Mouse (Mus musculus) heart, postnatal 36 days (tissue): Measurements from ENCODE around the gene Mpdu1. TPM values are rescaled to one million over a fixed set of nuclear protein-coding genes. Genes with fewer than 3 reads are reported as not detected.
"Not testable (repeated sequence)": the region's sequence is repeated elsewhere in the genome, so short reads cannot be mapped to it uniquely, and the experiment has no call there.

Source experiments
- DNase-seq, 2 experiments: peaks; one replicate each; pipeline ENCODE4 v3.0.0; 2021 to 2022
- intact Hi-C: fragments of 180-260 bp; cut with DNase I; formaldehyde crosslinking; loops from one replicate; pipeline ENCODE4 v1.15.1; 2025
- microRNA-seq, 2 experiments: library from miRNA; unstranded; fragments of <30 nt; microRNA quantifications; one replicate each; pipeline ENCODE4 v1.2.0; 2021; ENCODE audit warnings: borderline number of aligned reads in 2 of 2
- total RNA-seq, 2 experiments: library from RNA; stranded (reverse); gene quantifications; 2 replicates each; pipeline ENCODE4 v1.2.3; 2021

Gene Mpdu1
- total RNA-seq, 2 experiments from 2014 or later: 14.9 to 16.2 TPM

GRCm38 (mm10) chr11:69628286-69628685 is 34.2 kb downstream of the Mpdu1 start:
- intact Hi-C loops: loop anchor here (1.0 kb wide), 1 partner anchor 29 kb away; no protein-coding TSS in a partner anchor
- DNase-seq: peak; percentile 73 to 82

- DNase-seq, intact Hi-C loops: not testable (repeated sequence)
These were observed 38.1 kb downstream of the Mpdu1 start for GRCm38 (mm10) chr11:69624339-69624738.

DNA sequence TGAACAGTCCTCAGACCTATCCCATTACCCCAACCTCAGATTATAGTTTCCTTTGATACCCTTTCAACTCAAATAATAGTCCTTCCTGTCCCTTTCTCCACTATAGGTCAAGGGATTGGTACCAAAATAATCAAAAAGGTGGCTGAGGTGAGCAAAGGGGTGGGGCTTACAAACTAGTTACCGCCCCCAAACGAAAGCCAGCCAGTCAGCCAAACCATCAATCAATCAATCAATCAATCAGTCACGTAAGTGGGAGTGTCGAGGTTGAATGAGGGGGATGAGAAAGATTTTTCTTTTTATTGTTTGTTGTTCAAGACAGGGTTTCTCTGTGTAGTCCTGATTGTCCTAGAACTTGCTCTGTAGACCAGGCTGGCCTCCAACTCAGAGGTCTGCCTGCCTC is 39.4 kb downstream of the Mpdu1 start:
- no peak for DNase-seq
- intact Hi-C loops: no loop called here

GRCm38 (mm10) chr11:69622406-69622805 is 40.0 kb downstream of the Mpdu1 start:
- DNase-seq: no peak

DNA sequence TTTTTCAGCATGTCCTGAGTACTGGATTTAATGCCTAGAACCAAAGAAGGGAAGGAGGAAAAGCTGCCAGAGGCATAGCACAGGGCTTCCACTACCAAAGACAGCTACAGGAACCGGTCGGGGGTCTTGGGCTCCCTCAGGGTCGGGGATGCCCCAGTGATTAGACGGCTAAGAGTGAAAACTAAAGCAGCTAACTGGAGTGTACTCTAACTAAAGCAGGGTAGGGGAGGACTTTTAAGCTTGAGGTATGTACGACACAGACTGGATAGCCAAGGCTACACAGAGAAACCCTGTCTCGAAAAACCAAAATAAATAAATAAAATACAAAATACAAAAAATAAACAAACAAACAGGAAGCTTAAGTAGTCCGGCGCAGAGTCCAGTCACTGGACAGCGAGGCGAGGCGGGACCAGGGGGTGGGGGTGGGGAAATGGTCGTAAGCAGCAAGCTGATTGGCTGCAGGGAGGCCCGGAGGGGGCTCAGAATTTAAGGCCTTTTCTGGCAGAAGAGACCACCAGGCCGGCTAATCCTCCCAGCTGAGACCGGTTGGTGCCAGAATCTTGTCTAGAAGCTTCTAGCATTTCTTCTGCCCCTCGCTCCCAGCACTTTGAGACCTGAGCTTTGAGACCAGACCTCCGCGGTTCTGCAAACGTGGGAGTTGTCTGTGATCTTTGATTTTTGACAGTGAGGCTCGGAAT is 40.7 kb downstream of the Mpdu1 start, which contains the start of gene Sat2:
Sat2 (plus strand) TSS at position 454 of the 698 bp plus-strand sequence.
- peak; percentile 60 to 79 for DNase-seq
- intact Hi-C loops: no loop called here

More at GRCm38 (mm10) chr11:69622406-69622805, 40.0 kb downstream of the Mpdu1 start:
- intact Hi-C loops: no loop called here

DNA sequence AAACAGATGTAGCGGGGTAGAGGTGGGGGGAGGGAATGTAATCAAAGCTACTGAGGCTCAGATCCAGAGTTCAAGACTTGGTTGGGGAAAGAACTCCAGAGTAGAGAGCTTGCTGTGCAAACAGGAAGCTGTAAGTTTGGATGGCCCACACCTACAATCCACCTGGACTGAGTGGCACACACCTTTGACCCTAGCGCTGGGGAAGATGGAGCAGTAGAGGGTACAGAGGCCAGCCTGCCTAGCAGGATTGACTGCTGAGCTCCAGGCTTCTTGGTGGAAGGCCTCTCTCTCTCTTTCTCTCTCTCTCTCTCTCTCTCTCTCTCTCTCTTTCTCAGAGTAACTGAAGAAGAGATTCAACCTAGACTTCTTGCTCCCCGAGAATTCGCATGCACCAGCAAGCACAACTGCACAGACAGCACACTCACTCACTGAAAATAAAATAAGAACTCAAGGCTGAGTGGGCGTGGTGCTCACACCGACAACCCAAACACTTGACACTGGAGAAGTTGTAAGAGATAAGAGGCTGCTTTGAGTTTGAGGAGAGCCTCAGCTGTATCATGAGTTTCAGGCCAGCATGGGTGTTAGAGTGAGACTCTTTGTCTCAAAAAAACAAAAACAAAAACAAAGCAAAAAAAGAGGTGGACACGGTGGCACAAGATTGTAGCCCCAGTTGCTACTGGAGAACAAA is 41.9 kb downstream of the Mpdu1 start:
- intact Hi-C loops: no loop called here
- no peak for DNase-seq

DNA sequence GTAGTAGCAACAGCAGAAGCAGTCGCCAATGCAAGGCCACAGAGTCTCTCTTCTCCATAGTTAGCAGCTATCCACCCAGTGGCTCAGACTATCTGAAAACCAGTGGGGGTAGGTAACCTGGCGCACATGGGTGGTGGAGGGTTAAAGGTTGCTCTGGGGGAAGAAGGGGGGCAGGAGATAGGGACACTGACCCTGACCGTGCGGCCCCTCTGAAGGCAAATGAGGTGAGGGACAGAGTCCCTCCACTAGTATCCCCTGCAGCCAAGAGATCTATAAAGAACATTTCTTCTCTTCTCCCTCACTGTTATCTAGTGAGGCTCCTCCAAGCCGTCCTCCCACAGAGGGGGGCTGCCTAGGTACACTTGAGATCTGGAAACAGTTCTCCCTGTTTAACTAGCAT is 44.6 kb downstream of the Mpdu1 start, which contains the start of gene Shbg:
Shbg (minus strand) TSS at position 101 of the 400 bp plus-strand sequence.
- intact Hi-C loops: no loop called here
- no peak for DNase-seq

DNA sequence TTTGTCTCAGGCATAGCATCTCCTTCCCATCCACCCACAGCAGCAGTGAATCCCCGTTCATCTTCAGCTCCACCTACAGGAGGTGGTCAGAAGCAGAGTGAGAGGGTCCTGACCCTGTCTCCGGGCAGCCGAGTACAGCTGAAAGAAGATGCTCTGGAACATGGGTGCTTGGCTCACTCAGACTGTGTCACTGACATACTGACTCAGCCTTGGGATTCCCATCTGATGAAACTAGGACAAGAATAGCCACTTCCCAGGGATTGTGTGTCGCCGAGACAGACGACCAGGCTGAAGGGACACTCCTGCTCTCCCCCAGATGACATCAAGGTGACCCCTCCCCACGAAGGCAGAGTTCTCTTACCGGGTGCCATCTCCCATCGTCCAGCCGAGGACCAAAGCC is 45.7 kb downstream of the Mpdu1 start:
- intact Hi-C loops: no loop called here
- DNase-seq: no peak

DNA sequence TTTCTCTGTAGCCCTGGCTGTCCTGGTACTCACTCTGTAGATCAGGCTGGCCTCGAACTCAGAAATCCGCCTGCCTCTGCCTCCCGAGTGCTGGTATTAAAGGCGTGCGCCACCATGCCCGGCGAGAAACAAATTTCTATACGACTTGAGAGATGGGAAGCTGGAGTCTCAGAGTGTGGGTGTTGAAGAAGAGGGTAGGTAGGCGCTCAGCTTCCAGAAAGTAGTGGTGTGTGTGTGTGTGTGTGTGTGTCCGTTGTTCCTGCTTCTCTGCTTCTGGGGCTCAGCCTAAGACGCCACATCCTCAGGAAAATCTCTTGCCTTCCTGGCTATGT is 48.2 kb downstream of the Mpdu1 start:
- intact Hi-C loops: loop anchor here (1.0 kb wide), 1 partner anchor 35 kb away; no protein-coding TSS in a partner anchor
- DNase-seq: not testable (repeated sequence)

GRCm38 (mm10) chr11:69613553-69614256 is 48.7 kb downstream of the Mpdu1 start:
- DNase-seq: peak; percentile 88 to 91
- intact Hi-C loops: loop anchor here (1.0 to 2.0 kb wide), 2 partner anchors 34 to 67 kb away; no protein-coding TSS in a partner anchor

DNA sequence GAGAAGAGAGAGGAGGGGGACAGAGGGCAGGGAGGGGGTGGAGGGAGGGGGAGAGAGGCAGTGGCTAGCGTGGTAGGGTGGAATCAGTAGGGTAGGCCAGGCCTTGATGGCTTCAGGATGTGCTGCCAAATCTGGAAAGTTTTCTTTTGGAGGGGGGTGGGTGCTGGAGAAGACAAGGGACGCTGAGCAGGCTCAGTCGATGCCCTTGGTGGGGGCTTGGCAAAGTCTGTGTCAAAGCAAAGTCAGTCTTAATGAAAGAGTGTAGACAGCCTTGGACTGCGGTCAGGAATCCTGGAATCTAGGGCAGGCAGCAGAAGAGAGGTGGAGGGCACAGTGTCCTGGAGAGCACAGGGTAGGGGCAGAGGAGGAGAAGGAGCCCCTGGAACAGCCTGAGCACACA is 51.5 kb downstream of the Mpdu1 start:
- intact Hi-C loops: no loop called here
- DNase-seq: no peak

DNA sequence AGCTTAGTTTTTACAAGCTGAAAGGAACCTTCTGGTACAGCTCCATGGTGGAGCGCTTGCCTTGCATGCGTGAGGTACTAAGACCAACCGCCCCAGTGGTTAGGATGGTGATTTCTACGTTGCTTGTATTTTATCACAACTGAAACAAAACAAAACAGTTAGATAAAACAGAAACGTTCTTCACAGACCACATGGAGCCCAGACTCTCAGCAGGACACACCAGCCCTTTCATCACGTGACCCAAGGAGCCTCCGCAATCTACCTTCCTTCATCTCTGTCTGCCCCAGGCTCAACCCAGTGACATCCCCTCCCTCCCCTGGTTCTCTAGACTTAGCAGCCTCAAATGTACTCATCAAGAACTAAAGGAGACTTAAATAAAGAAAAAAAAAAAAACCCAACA is 53.0 kb downstream of the Mpdu1 start:
- DNase-seq: no peak
- intact Hi-C loops: no loop called here

- no peak for DNase-seq
- intact Hi-C loops: no loop called here
These were observed 53.9 kb downstream of the Mpdu1 start for GRCm38 (mm10) chr11:69608525-69608924.

GRCm38 (mm10) chr11:69606832-69607231 is 55.6 kb downstream of the Mpdu1 start:
- intact Hi-C loops: no loop called here
- no peak for DNase-seq

Small RNA genes within 50 kb of the gene (microRNA-seq; reads per million reads assigned to microRNA genes)
- gene Mir1934 (6.5 to 7.4 reads per million in 2 experiments), gene Mir467f (0 reads per million in 2 experiments)

Other genes starting within 250 kb of the Mpdu1 start
- 10 to 100 TPM; 26.1 to 29.1 TPM for gene Kdm6b, start 249.0 kb downstream of the Mpdu1 start, total RNA-seq
- under 1 TPM; 0.33 to 0.57 TPM for gene Dnah2, start 113.5 kb downstream of the Mpdu1 start, total RNA-seq
- 10 to 100 TPM; 77.4 to 98.0 TPM for gene Efnb3, start 102.4 kb downstream of the Mpdu1 start, total RNA-seq
- 1 to 10 TPM; 5.1 to 6.3 TPM for gene Wrap53, start 82.4 kb downstream of the Mpdu1 start, total RNA-seq
- 10 to 100 TPM; 13.9 to 17.0 TPM for gene Trp53, start 82.3 kb downstream of the Mpdu1 start, total RNA-seq
- 10 to 100 TPM; 20.9 to 22.5 TPM for gene Atp1b2, start 56.7 kb downstream of the Mpdu1 start, total RNA-seq
- gene Shbg, start 44.7 kb downstream of the Mpdu1 start, total RNA-seq: not detected
- 1 to 10 TPM; 3.7 to 4.1 TPM for gene Sat2, start 40.6 kb downstream of the Mpdu1 start, total RNA-seq
- 10 to 100 TPM; 87.3 to 98.6 TPM for gene Fxr2, start 29.7 kb downstream of the Mpdu1 start, total RNA-seq
- not detected for gene Sox15, start 7.3 kb downstream of the Mpdu1 start, total RNA-seq
- 1 to 10 TPM; 8.7 to 9.1 TPM for gene Cd68, start 3.5 kb upstream of the Mpdu1 start, total RNA-seq
- 100 to 1,000 TPM; 188 to 222 TPM for gene Eif4a1, start 9.8 kb upstream of the Mpdu1 start, total RNA-seq
- gene Senp3, start 19.4 kb upstream of the Mpdu1 start, total RNA-seq: 10 to 100 TPM; 30.4 to 31.8 TPM
- 1 to 10 TPM; 1.4 to 2.4 TPM for gene Tnfsf13, start 23.1 kb upstream of the Mpdu1 start, total RNA-seq
- gene Tnfsf12, start 33.2 kb upstream of the Mpdu1 start, total RNA-seq: 10 to 100 TPM; 16.3 to 21.0 TPM
- gene Tnfsfm13, start 33.5 kb upstream of the Mpdu1 start, total RNA-seq: 1 to 10 TPM; 4.4 to 4.6 TPM
- gene Polr2a, start 96.0 kb upstream of the Mpdu1 start, total RNA-seq: 10 to 100 TPM; 30.1 to 35.4 TPM
- not detected for gene Slc35g3, start 99.3 kb upstream of the Mpdu1 start, total RNA-seq
- gene Zbtb4, start 103.3 kb upstream of the Mpdu1 start, total RNA-seq: 10 to 100 TPM; 39.0 to 43.1 TPM
- gene Chrnb1, start 133.3 kb upstream of the Mpdu1 start, total RNA-seq: 1 to 10 TPM; 3.6 to 4.3 TPM
- 1 to 10 TPM; 2.4 to 3.0 TPM for gene Fgf11, start 139.2 kb upstream of the Mpdu1 start, total RNA-seq
- under 1 TPM; 0.41 to 0.56 TPM for gene Tmem102, start 143.0 kb upstream of the Mpdu1 start, total RNA-seq
- not detected for gene Gm39566, start 152.7 kb upstream of the Mpdu1 start, total RNA-seq
- gene Spem2, start 155.8 kb upstream of the Mpdu1 start, total RNA-seq: not detected
- not detected for gene Spem1, start 159.5 kb upstream of the Mpdu1 start, total RNA-seq
- gene Nlgn2, start 175.1 kb upstream of the Mpdu1 start, total RNA-seq: 1 to 10 TPM; 4.6 to 4.8 TPM
- 100 to 1,000 TPM; 189 to 220 TPM for gene Tmem256, start 175.9 kb upstream of the Mpdu1 start, total RNA-seq
- 10 to 100 TPM; 24.6 to 26.7 TPM for gene Plscr3, start 183.7 kb upstream of the Mpdu1 start, total RNA-seq
- gene Tnk1, start 196.1 kb upstream of the Mpdu1 start, total RNA-seq: under 1 TPM; 0.08 to 0.11 TPM
- gene Tmem95, start 215.4 kb upstream of the Mpdu1 start, total RNA-seq: not detected
- gene Kctd11, start 218.8 kb upstream of the Mpdu1 start, total RNA-seq: 1 to 10 TPM; 2.6 to 2.8 TPM
- under 1 TPM; 0.78 to 0.89 TPM for gene Acap1, start 232.9 kb upstream of the Mpdu1 start, total RNA-seq
- under 1 TPM; 0.73 to 0.89 TPM for gene 2810408A11Rik, start 238.3 kb upstream of the Mpdu1 start, total RNA-seq
- 10 to 100 TPM; 40.2 to 47.4 TPM for gene Neurl4, start 238.4 kb upstream of the Mpdu1 start, total RNA-seq